Mouse (Mus musculus): Measurements from ENCODE around the gene Terf2.

Gene Terf2

GRCm38 (mm10) chr8:107096366-107097036, at the start of gene Terf2:
Gene Terf2 (minus strand): TSS chr8:107096547.
- peak; percentile 90 for DNase-seq (ENCODE audit: extremely low read depth, insufficient read length, low spot score)

GRCm38 (mm10) chr8:107143501-107143900, 47.2 kb upstream of the Terf2 start:
- DNase-seq (ENCODE audit: extremely low read depth, insufficient read length, low spot score): no peak

DNA sequence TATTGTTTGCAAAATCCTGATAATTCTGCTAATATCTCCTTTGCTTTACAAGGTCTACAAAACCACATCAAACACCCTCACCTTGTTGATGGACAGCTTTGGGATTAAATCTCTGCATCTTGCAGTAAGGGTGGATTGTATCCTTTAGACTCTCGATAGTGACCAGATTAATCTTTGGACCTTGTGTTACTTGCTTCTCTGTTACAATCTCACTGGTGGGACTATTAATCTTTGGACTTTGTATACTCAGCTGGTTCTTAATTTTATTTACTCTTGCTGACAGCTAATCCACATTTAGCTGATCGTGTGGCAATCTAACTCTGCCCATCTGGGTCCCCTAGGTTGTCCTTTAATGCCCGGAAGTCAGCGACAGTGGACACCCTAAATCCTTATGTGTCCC, 46.2 kb upstream of the Terf2 start:
- DNase-seq (ENCODE audit: extremely low read depth, insufficient read length, low spot score): no peak

DNA sequence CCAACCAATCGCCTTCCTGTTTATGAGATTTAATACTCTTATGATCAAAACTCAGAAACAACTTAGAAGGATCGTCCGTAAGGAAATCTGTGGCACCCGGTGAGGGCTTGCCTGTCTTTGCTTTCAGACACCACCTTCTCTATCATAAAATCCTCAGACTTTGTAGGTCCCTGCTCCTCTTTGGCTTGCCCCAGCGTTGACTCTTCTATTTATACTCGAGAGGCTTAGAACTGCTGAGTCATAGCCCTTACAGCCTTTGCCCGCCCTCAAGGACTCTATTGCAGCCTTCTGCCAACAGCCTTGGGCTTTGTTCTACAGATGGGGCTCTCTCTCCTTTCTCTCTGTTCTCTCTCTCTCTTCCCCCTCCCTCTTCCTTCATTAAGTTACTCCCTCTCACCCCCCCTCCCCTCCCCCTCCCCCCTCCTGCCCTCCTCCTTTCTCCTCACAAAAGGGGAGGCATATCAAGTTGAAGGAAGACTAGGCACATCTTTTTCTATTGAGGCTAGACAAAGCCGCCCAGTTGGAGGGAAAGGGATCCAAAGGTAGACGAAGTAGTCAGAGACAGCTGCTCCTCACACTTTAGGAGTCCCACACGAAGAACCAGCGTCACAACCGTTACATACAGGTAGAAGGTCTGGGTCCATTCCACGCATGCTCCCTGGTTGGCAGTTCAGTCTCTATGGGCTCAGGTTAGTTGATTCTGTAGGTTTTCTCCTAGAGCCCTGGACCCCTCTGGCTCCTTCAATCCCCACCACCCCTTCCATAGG, 43.5 kb upstream of the Terf2 start:
- DNase-seq (ENCODE audit: extremely low read depth, insufficient read length, low spot score): peak; percentile 58

DNA sequence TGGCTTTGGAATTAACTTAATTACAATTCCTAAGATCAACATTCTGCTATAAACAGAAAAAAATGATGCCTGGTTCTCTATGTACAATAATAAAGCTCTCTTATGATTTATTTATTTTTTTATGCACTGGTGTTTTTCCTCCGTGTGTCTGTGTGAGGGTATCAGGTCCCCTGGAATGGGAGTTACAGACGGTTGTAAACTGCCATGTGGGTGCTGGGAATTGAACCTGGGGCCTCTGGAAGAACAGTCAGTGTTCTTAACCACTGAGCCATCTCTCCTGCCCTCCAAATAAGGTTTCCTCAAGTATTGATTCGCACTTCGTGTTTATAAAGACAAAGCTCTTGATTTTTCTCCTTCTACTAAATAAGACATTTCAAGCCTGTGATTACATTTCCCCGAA, 42.0 kb upstream of the Terf2 start:
- no peak for DNase-seq (ENCODE audit: extremely low read depth, insufficient read length, low spot score)

GRCm38 (mm10) chr8:107137591-107137990, 41.2 kb upstream of the Terf2 start:
- DNase-seq (ENCODE audit: extremely low read depth, insufficient read length, low spot score): no peak

DNA sequence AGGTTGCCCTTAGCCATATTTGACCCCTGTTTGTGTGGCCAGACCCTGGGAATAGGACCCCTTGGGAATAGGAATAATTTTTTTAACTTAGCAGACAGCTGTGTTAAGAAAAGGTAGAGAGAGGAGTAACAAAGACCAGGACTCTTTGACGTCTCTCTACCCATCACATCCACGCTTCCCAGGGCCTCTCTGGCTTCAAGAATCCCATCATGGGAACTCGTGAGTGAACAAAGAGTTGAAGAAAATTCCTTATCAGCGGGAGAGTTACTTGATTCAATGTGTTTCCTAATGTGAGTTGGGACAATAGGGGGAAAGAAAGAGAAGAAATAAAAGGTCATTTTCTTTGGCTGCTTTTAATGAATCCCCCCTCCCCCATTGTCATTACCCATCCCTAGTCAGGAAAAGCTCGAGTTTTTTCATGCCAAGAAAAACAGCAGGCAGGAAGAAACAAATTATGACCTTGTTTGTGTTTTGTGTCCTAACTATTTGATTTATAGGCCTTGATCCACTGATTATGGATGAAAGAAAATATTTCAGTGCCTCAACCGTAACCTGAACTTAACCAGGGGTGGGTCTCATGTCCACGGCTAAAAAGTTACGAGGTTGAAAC, 39.8 kb upstream of the Terf2 start:
- DNase-seq (ENCODE audit: extremely low read depth, insufficient read length, low spot score): no peak

DNA sequence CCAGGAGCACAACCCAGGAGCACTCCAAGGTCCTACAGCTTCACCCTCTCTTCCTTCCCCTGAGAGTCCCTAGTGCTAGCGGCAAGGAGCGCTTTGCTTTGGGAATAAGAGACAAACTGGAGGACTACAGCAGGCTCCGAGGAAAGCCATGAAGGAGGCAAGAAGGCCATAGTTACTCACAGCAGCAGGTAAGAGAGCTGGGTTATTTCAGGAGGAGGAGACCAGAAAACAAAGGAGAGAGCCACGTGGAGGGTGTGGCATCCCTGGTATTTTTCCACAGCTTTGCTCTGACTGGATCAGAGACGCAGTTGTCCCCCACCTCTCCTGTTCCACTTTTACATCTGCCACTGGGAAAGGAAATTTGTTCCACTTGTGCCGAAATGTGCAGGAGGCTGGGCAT, 37.5 kb upstream of the Terf2 start:
- no peak for DNase-seq (ENCODE audit: extremely low read depth, insufficient read length, low spot score)

DNA sequence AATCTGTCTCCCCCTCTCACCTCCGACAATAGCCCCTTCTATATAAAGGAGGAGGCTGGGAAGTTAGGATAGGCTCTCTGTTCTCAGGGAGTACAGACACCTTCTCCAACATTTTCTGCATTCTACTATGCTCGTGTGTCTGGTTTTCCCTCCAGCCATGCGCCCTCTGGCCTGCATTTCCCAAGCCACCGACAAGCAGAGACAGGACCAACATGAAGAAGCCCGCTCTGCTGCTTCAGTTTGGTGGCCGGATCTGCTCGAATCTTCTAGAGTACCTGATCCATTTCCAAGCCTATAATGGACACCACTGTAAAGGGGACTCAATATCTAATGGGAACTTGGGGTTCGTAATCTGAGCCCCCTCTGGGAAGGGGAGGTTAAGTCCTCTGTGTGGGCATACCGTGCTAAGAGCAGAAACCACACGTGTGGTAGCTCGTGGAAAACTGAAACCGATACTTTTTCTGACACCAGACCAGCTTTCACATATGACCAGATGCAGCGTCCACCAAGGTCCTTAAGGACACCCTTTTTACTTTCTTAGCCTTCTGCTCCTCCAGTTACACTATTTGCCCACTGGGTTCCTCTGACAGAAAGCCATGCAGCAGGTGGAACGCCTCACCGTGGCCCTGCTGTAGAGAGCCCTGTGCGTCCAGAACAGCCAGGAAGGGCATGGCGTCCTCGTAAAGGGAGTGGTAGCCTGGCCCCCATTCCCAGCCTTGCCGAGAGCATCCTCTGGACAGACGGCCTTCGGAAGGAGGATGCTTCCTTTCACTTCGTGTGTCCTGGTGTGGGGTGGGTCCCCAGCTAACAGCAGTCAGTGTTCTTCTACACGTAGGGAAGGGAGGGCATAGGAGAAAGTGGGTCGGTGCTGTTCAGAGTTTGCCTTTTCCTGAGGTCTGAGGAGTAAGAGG, 36.5 kb upstream of the Terf2 start:
- DNase-seq (ENCODE audit: extremely low read depth, insufficient read length, low spot score): no peak

DNA sequence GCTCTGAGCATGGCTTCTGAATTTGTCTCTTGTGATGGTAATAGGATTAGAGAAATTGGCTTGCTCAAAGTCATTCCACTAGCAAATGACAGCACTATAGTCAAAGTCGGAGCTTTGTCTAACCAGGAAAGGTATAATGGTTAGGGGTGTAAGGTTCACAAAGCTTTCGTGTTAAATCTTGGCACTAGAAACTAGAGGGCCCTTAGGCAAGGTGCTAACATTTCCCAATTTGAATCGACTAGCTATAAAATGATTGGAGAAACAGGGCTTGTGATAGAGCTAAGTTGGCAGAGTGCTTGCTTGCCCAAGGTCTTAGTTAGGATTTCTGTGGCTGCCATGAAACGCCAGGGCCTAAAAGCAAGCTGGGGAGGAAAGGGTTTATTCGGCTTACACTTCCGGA, 33.7 kb upstream of the Terf2 start:
- DNase-seq (ENCODE audit: extremely low read depth, insufficient read length, low spot score): no peak

DNA sequence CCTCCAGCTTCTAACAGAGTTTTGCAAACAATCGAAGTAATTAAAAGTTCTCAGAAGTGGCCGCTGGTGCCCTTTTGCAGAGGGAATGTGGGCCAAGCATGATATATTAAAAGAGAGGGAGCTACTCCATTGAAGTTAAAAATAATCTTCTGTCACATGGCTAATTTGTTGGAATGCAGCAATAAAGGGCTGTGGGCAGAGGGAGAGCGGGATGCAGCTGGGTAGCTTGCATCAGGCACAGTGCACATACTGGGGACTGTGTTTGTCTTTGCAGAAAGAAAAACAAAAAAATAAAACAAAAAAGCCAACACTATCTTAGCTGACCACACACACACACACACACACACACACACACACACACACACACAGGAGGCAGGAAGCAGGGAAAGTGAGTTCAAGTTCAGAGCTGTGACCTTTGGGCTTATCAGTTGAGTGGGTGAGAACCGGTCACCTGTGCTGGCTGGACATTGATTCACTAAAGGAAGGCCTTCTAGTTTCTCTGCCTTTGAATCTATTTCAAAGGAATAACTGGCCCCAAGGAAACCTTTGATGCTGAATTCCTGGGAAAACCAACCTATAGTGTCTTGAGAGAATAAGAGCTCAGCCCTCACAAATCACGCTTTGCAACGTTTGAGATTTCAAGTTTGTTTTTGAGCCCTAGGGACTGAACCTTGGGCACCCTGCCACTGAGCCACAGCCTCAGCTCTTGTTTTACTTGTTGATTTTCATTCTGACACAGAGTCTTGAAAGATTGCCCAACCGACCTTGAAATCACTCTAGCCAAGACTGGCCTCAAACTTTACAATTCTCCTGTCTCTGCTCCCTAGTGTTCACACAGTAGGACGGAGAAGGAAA, 33.1 kb upstream of the Terf2 start:
- peak; percentile 39 for DNase-seq (ENCODE audit: extremely low read depth, insufficient read length, low spot score)

GRCm38 (mm10) chr8:107124343-107124742, 28.0 kb upstream of the Terf2 start:
- no peak for DNase-seq (ENCODE audit: extremely low read depth, insufficient read length, low spot score)

DNA sequence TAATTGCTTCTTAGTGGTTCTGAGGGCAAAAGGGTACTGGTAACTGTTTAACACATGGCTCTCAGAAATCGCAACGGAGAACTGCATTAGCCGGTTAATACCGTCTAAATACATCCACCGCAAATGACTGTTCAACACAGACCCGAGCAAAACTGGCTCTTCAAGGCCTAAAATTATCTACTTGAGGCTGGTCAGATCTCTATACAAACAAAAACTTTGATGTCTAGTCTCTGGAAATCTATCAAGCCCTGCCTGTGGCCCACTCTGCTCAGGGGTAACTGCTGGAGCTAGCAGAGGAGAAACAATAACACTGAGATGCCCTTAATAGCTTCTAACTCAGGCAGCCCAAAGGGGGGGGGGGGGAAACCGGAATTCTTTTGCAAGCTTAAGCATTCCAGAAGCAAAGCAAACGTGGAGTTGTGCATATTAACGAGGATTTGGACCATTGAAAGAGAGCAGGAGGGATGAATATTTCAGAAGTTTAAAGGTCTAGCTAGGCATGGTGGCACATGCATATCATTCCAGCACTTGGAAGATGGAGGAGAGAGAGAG, 26.8 kb upstream of the Terf2 start:
- DNase-seq (ENCODE audit: extremely low read depth, insufficient read length, low spot score): no peak

DNA sequence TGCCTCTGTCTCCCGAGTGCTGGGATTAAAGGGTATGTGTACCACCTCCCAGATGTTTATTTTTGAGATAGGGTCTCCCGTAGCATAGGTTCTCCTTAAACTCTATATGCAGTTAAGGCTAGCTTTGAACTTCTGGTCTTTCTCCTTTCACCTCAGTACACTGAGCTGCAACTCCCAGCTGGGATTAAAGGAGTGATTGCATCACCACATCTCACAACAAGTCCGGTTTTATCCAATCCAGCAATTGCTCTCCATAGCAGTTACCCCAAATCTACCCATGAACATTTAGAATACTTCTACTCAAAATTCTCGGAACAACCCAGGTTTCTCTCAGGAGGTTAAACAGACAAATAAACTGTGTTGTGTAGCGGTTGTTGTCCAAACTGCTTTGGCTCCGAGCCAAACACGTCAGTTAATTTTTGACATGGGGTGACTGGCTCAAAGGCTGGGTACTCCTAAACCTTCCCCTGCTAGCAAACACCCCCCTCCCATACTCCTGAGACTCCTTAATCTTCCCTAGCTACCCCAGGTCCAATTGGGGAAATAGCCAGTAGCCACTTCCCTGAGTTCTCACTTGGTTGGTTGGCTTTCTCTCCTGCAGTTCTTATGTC, 25.4 kb upstream of the Terf2 start:
- no peak for DNase-seq (ENCODE audit: extremely low read depth, insufficient read length, low spot score)

DNA sequence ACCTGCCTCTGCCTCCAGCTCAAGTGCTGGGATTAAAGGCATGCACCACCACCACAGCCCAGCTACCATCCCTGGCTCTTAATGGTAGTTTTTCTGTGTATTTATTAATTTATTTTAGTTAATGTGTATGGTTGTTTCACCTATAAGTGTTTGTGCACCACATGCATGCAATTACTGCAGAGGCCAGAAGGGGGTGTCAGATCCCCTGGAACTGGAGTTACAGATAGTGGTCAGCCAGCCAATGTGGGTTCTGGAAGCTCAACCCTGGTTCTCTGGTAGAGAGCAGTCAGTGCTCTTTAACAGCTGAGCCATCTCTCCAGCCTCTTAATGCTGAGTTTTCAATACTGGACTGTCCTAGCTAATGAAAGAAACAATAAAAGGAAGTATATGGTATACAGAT, 24.5 kb upstream of the Terf2 start:
- no peak for DNase-seq (ENCODE audit: extremely low read depth, insufficient read length, low spot score)

- no peak for DNase-seq (ENCODE audit: extremely low read depth, insufficient read length, low spot score)
Observed at GRCm38 (mm10) chr8:107119412-107119811, 23.1 kb upstream of the Terf2 start.

DNA sequence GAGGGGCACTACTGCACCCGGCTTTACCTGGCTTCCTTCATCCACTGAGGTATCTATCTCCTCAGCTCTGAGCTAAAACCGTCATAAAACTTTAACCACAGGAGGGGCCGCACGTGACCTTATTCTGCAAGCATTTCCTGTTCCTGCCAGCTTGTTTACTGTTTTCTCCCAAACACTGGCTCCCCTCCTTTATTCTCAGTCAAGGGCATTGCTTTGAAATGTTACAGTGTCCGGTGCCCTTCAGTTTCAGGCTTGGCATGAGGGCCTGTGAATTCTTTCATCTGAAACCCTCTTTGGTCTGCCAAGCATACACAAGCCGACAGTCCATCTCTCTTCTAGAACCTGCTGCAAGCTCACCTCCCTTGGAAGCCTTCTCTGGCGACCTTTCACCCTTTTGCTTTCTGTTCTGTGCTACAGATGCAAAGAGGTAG, 22.5 kb upstream of the Terf2 start:
- no peak for DNase-seq (ENCODE audit: extremely low read depth, insufficient read length, low spot score)

GRCm38 (mm10) chr8:107117019-107117418, 20.7 kb upstream of the Terf2 start:
- DNase-seq (ENCODE audit: extremely low read depth, insufficient read length, low spot score): peak; percentile 27

- DNase-seq (ENCODE audit: extremely low read depth, insufficient read length, low spot score): peak; percentile 43
Observed at GRCm38 (mm10) chr8:107116023-107116422, 19.7 kb upstream of the Terf2 start.

Measured in 3134 (cell line).